Mouse (Mus musculus) hindbrain, embryonic 15.5 days (tissue): Measurements from ENCODE around the gene Krtap5-3. TPM values are rescaled to one million over a fixed set of nuclear protein-coding genes. Genes with fewer than 3 reads are reported as not detected.
"Not testable (repeated sequence)": the region's sequence is repeated elsewhere in the genome, so short reads cannot be mapped to it uniquely, and the experiment has no call there.

ENCODE experiments used
- ATAC-seq: fragments of 200-750 bp; cut with Nextera tagmentation; 2 replicates; pipeline ENCODE4 v1.8.0; 2017; ENCODE audit warnings: low read depth, moderate number of reproducible peaks, moderate TSS enrichment; ENCODE audit not compliant: low FRiP score
- H3K27ac ChIP-seq: fragments of 300-500 bp; sonication (generic); replicated peaks from 2 replicates; pipeline ENCODE4 v1.5.1; 2015; ENCODE audit warnings: mild to moderate bottlenecking, inconsistent platforms
- H3K27me3 ChIP-seq: fragments of 300-500 bp; sonication (generic); 2 replicates; pipeline ENCODE4 v1.6.1; 2015; ENCODE audit warnings: control low read depth, inconsistent platforms
- H3K36me3 ChIP-seq: fragments of 300-500 bp; sonication (generic); 2 replicates; pipeline ENCODE4 v1.6.1; 2015; ENCODE audit warnings: control low read depth, inconsistent platforms
- H3K4me1 ChIP-seq: fragments of 300-500 bp; sonication (generic); replicated peaks from 2 replicates; pipeline ENCODE4 v1.6.1; 2015; ENCODE audit warnings: control low read depth, inconsistent platforms
- H3K4me2 ChIP-seq: fragments of 300-500 bp; sonication (generic); 2 replicates; pipeline ENCODE4 v1.6.1; 2015; ENCODE audit warnings: moderate library complexity, mild to moderate bottlenecking, inconsistent platforms
- H3K4me3 ChIP-seq: fragments of 300-500 bp; sonication (generic); 2 replicates; pipeline ENCODE4 v1.5.1; 2015; ENCODE audit warnings: mild to moderate bottlenecking, inconsistent platforms
- H3K9ac ChIP-seq: fragments of 300-500 bp; sonication (generic); 2 replicates; pipeline ENCODE4 v1.6.1; 2015; ENCODE audit warnings: inconsistent platforms
- H3K9me3 ChIP-seq: fragments of 300-500 bp; sonication (generic); 2 replicates; pipeline ENCODE4 v1.6.1; 2016; ENCODE audit warnings: control low read depth, inconsistent platforms
- WGBS: fragments of 180-500 bp; shearing (Covaris S2); methylation state at CpG from one replicate; pipeline ENCODE4 v1.1.7; 2015; 5-methylcytosine and 5-hydroxymethylcytosine counted together
- polyA plus RNA-seq: library from polyadenylated mRNA; unstranded; fragments of >200 nt; fragmentation: Nextera tagmentation; extraction: Ambion mirVana; gene quantifications from 2 replicates; pipeline ENCODE4 v1.2.1, GENCODE M21; 2015

The Krtap5-3 gene
- polyA plus RNA-seq, 1 experiment from 2014 or later: not detected

DNA sequence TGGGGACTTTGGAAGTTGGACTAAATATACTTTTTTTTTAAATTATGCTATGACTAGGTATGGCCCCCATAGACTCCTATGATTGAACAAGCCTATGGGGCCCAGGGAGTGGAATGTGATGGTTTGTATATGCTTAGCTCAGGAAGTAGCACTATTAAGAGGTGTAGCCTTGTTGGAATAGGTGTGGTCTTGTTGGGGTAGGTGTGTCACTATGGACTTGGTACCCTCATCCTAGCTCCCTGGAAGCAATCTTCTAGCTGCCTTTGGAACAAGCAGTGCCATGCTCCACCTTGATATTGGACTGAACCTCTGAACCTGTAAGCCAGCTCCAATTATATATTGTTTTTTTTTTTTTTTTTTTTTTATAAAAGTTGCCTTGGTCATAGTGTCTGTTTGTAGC is 4.3 kb downstream of the Krtap5-3 start:
- Histone ChIP-seq H3K27ac (no peak overlapping the region), H3K4me2 (no peak overlapping the region), H3K27me3 (no peaks in the 10 kb centered on the region), H3K4me1 (no peaks in the 10 kb centered on the region), H3K36me3 (no peaks in the 10 kb centered on the region), H3K9me3 (no peaks in the 10 kb centered on the region), H3K4me3 (no peak overlapping the region), H3K9ac (no peak overlapping the region)
- ATAC-seq: no peak

DNA sequence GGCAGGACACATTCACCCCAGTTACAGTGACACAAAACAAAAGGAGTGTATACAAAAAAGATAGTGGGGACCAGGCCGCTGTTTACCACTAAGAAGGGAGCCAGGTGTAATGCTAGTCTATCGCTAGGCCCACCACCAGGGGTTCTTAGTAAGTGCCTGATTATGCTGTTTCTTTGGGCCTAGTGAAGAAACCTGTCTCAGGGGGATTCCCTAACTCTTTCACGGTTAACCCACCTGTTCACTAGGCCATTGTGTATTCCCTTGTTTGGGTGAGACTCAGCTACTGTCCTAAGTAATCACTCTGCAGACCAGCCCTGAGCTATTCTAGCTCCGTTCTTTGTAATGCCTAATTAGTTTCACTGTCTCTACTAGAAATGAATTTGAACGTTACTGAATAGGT is 5.7 kb downstream of the Krtap5-3 start:
- not testable (repeated sequence) for H3K9me3 ChIP-seq, H3K4me3 ChIP-seq, H3K27me3 ChIP-seq, H3K36me3 ChIP-seq, H3K4me1 ChIP-seq, H3K9ac ChIP-seq, H3K27ac ChIP-seq, ATAC-seq, H3K4me2 ChIP-seq
- 74% methylated on average over 5 of the region's 5 CpGs for WGBS

DNA sequence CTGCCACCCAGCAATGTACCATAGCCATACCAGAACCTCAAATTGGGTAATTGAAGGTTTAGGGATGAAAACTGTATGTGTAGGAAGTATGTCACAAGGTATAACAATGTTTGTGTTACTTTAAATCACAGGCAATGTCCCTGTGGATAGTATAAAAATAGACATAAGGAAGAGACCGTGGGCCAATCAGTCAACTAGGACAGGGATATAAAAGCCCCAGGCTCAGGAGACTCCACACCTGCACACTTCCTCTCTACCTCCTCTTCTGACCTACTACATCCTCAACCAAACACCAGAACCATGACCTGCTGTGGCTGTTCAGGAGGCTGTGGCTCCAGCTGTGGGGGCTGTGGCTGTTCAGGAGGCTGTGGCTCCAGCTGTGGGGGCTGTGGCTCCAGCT is 10.4 kb downstream of the Krtap5-3 start, which contains the start of gene Gm7579:
Gm7579 (plus strand) TSS at position 301 of the 400 bp plus-strand sequence.
- Histone ChIP-seq H3K4me2 (no peak within 1 kb of the TSS), H3K4me3 (no peak within 1 kb of the TSS), H3K27ac (no peak within 1 kb of the TSS), H3K36me3 (no peaks in the 10 kb centered on the region), H3K9me3 (no peaks in the 10 kb centered on the region), H3K27me3 (no peaks in the 10 kb centered on the region), H3K9ac (no peak within 1 kb of the TSS), H3K4me1 (no peaks in the 10 kb centered on the region)
- no peak for ATAC-seq
- 81% methylated on average over 1 of the region's 1 CpGs for WGBS

DNA sequence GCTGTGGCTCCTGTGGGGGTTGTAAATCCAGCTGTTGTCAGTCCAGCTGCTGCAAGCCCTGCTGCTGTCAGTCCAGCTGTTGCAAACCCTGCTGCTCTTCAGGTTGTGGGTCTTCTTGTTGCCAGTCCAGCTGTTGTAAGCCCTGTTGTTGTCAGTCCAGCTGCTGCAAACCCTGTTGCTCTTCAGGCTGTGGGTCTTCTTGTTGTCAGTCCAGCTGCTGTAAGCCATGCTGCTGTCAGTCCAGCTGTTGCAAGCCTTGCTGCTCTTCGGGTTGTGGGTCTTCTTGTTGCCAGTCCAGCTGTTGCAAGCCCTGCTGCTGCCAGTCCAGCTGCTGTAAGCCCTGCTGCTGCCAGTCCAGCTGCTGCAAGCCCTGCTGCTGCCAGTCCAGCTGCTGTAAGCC is 11.0 kb downstream of the Krtap5-3 start:
- H3K9ac ChIP-seq, H3K4me1 ChIP-seq, H3K9me3 ChIP-seq, H3K4me3 ChIP-seq, H3K36me3 ChIP-seq, H3K27me3 ChIP-seq, H3K4me2 ChIP-seq, H3K27ac ChIP-seq, ATAC-seq: not testable (repeated sequence)
- 71% methylated on average over 1 of the region's 1 CpGs for WGBS

DNA sequence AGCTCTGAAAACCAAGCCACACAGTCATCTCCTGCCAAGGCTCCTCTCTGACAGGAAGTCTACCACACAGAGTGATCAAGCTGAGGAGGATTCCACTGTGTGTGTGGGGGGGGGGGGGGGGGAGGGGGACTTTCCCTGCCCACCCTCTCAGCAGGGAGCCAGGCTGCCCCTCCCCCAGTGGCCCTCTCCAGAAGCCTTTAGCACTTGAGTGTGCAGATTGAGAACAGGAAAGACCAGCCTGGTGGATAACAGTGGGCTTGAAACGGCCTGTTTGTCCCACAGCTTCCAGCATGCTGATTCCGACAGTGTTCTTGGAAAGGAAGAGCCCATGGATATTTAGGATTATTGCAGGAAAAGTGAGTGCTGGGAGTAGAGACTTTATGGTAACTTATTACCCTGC is 23.4 kb downstream of the Krtap5-3 start:
- no peak overlapping the region for H3K9ac ChIP-seq

DNA sequence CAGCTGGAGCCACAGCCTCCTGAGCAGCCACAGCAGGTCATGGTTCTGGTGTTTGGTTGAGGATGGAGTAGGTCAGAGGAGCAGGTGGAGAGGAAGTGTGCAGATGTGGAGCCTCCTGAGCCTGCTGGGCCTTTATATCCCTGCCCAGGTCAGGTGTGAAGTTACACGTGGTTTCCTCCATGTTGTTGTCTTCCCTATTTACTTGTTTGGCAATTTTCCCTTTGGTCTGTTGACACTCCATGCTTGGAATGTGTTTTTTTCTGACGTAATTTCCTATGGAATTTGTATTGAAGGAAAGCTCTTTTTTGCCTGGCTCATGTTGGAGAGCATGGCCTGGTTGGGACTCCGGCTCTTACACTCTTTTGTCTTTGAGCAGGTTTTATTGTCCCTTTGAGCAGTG is 28.7 kb downstream of the Krtap5-3 start, which contains the start of gene Krtap5-5:
Krtap5-5 (minus strand) TSS at position 101 of the 400 bp plus-strand sequence.
- WGBS: 59% methylated on average over 3 of the region's 3 CpGs
- H3K4me1 ChIP-seq, H3K9me3 ChIP-seq, H3K27me3 ChIP-seq, ATAC-seq, H3K27ac ChIP-seq, H3K9ac ChIP-seq, H3K4me2 ChIP-seq, H3K36me3 ChIP-seq, H3K4me3 ChIP-seq: not testable (repeated sequence)

More for the DNA sequence above, 23.4 kb downstream of the Krtap5-3 start:
- no peaks in the 10 kb centered on the region for H3K36me3 ChIP-seq
- H3K4me1 ChIP-seq: no peaks in the 10 kb centered on the region
- H3K27me3 ChIP-seq: no peaks in the 10 kb centered on the region
- no peaks in the 10 kb centered on the region for H3K9me3 ChIP-seq
- no peak overlapping the region for H3K4me3 ChIP-seq
- WGBS: 59% methylated on average over 2 of the region's 2 CpGs
- no peak overlapping the region for H3K27ac ChIP-seq
- H3K4me2 ChIP-seq: no peak overlapping the region
- ATAC-seq: no peak

DNA sequence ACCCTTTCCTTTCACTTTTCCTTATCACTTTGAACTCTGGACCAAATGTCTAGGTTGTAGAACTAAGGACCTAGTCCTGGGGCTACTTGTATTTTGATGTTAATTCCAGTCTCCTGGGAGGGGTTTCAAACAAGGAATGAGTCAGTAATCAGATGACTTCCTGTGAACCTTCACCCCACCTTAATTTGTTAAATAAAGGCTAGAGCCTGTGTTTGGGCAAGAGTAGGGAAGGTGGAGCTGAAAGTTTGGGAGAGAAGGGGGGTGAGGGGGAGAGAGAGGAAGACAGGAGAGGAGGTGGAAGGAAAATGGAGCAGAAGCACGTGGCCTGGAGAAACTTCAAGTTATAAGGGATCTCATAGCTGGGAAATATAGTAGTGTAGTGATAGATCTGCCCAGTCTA is 30.4 kb downstream of the Krtap5-3 start:
- WGBS: 26% methylated on average over 1 of the region's 1 CpGs
- ATAC-seq: no peak

DNA sequence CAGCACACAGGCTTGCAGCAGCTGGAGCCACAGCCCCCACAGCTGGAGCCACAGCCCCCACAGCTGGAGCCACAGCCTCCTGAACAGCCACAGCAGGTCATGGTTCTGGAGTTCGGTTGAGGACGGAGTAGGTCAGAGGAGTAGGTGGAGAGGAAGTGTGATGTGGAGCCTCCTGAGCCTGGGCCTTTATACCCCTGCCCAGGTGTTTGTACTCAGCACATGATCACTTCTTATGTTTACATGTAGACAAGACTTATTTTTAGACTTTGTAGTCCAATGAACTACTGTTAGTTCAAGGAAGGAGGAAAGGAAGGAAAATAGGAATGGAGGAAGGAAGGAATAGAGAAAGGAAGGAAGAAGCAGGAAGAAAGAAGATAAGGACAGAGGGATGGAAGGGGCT is 39.8 kb downstream of the Krtap5-3 start, which contains the start of gene Gm40460:
Gm40460 (minus strand) TSS at position 101 of the 400 bp plus-strand sequence.
- WGBS: 55% methylated on average over 2 of the region's 2 CpGs

More for the DNA sequence above, 30.4 kb downstream of the Krtap5-3 start:
- H3K27ac ChIP-seq: no peak overlapping the region
- H3K4me2 ChIP-seq: no peak overlapping the region
- no peaks in the 10 kb centered on the region for H3K4me1 ChIP-seq
- no peaks in the 10 kb centered on the region for H3K27me3 ChIP-seq
- H3K36me3 ChIP-seq: no peaks in the 10 kb centered on the region
- H3K9me3 ChIP-seq: no peaks in the 10 kb centered on the region
- no peak overlapping the region for H3K9ac ChIP-seq
- H3K4me3 ChIP-seq: no peak overlapping the region

DNA sequence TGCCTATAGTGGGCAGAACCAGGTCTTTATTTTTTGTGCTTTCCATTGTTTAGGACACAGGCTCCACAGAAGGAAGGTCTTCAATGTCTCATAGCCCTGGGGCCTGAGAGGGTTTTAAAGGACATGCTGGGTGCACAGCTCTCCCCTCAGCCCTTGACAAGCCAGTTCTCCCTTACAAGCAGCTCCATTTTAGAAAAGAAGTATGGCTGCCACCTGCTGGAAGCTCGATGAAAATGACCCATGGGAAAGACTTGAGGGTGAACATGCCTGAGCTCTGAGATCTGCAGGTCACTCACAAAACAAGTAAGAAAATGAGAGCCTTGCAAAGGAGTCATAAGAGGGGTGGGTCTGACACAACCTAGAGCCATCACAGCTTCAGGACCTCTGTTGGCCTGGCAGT is 48.7 kb downstream of the Krtap5-3 start:
- Histone ChIP-seq H3K4me2 (no peak overlapping the region), H3K27me3 (no peaks in the 10 kb centered on the region), H3K9ac (no peak overlapping the region), H3K36me3 (no peaks in the 10 kb centered on the region), H3K27ac (no peak overlapping the region), H3K4me1 (no peaks in the 10 kb centered on the region), H3K4me3 (no peak overlapping the region), H3K9me3 (no peaks in the 10 kb centered on the region)
- 3% methylated on average over 1 of the region's 1 CpGs for WGBS
- no peak for ATAC-seq

More for the DNA sequence above, 39.8 kb downstream of the Krtap5-3 start, which contains the start of gene Gm40460:
- Histone ChIP-seq H3K4me2 (no peak within 1 kb of the TSS), H3K9me3 (no peaks in the 10 kb centered on the region), H3K27ac (no peak within 1 kb of the TSS), H3K36me3 (no peaks in the 10 kb centered on the region), H3K27me3 (no peaks in the 10 kb centered on the region), H3K9ac (no peak within 1 kb of the TSS), H3K4me3 (no peak within 1 kb of the TSS), H3K4me1 (no peaks in the 10 kb centered on the region)
- ATAC-seq: no peak

Other genes with a start within 250 kb of the Krtap5-3 start
- gene Mob2, start 140.3 kb upstream of the Krtap5-3 start, polyA plus RNA-seq: 50.8 and 53.4 TPM in 2 replicates
- 117 and 134 TPM in 2 replicates for gene Dusp8, start 105.5 kb upstream of the Krtap5-3 start, polyA plus RNA-seq
- 0.43 TPM in 1 of 2 replicates, not detected in the other for gene Gm45618, start 80.6 kb upstream of the Krtap5-3 start, polyA plus RNA-seq
- gene Gm39115, start 65.3 kb upstream of the Krtap5-3 start, polyA plus RNA-seq: not detected in 2 replicates
- gene Gm45337, start 56.8 kb upstream of the Krtap5-3 start, polyA plus RNA-seq: not detected in 2 replicates
- not detected in 2 replicates for gene Gm29735, start 44.3 kb upstream of the Krtap5-3 start, polyA plus RNA-seq
- 0.14 TPM in 1 of 2 replicates, not detected in the other for gene Gm4553, start 35.6 kb upstream of the Krtap5-3 start, polyA plus RNA-seq
- not detected in 2 replicates for gene Krtap5-2, start 25.4 kb upstream of the Krtap5-3 start, polyA plus RNA-seq
- gene Gm10153, start 11.0 kb upstream of the Krtap5-3 start, polyA plus RNA-seq: not detected in 2 replicates
- not detected in 2 replicates for gene Gm7579, start 10.5 kb downstream of the Krtap5-3 start, polyA plus RNA-seq
- gene Krtap5-5, start 28.6 kb downstream of the Krtap5-3 start, polyA plus RNA-seq: not detected in 2 replicates
- gene Gm40460, start 39.7 kb downstream of the Krtap5-3 start, polyA plus RNA-seq: not detected in 2 replicates
- not detected in 2 replicates for gene Gm2431, start 57.0 kb downstream of the Krtap5-3 start, polyA plus RNA-seq
- not detected in 2 replicates for gene Gm4559, start 73.0 kb downstream of the Krtap5-3 start, polyA plus RNA-seq
- not detected in 2 replicates for gene Krtap5-1, start 95.8 kb downstream of the Krtap5-3 start, polyA plus RNA-seq
- gene Krtap5-4, start 102.2 kb downstream of the Krtap5-3 start, polyA plus RNA-seq: not detected in 2 replicates
- gene Ifitm10, start 172.4 kb downstream of the Krtap5-3 start, polyA plus RNA-seq: 8.4 and 8.7 TPM in 2 replicates
- 1.9 TPM in 1 of 2 replicates, not detected in the other for gene Gm49369, start 181.3 kb downstream of the Krtap5-3 start, polyA plus RNA-seq
- 300 and 306 TPM in 2 replicates for gene Ctsd, start 186.7 kb downstream of the Krtap5-3 start, polyA plus RNA-seq
- not detected in 2 replicates for gene Syt8, start 233.5 kb downstream of the Krtap5-3 start, polyA plus RNA-seq
- gene Tnni2, start 240.4 kb downstream of the Krtap5-3 start, polyA plus RNA-seq: 0.79 and 1.4 TPM in 2 replicates